Mouse (Mus musculus): ENCODE measurements around the gene Maz. TPM values are rescaled to one million over a fixed set of nuclear protein-coding genes. Genes with fewer than 3 reads are reported as not detected.
A peak's percentile ranks its signal among the peaks of the same experiment; 100 is the strongest.

The Maz gene
- polyA plus RNA-seq, 1 experiment from 2014 or later: 21.3 TPM

- 19% methylated on average over 14 of the region's 14 CpGs for WGBS
- Histone ChIP-seq H3K27me3 (ENCODE audit: control insufficient read depth, insufficient read depth, low read length) (no peaks in the 10 kb centered on the region), H3K9ac (ENCODE audit: low read length) (peak overlapping the region; percentile 98), H3K36me3 (ENCODE audit: control insufficient read depth, insufficient read depth, low read length) (peaks cover 14% of the 10 kb centered on the region; the same call in 1 of the 2 replicates), H3K27ac (replicated peaks) (peak overlapping the region; percentile 98), H3K9me3 (ENCODE audit: control insufficient read depth, low read length) (no peaks in the 10 kb centered on the region), H3K4me1 (replicated peaks; ENCODE audit: control insufficient read depth, insufficient read depth) (0 out of 2 replicates have a peak, but pooled peaks cover 4% of the 10 kb centered on the region), H3K4me3 (ENCODE audit: low read depth, low read length) (peak overlapping the region; percentile 99), H3K4me2 (replicated peaks; ENCODE audit: low read depth) (peak overlapping the region; percentile 90)
- TF ChIP-seq CTCF (IDR thresholded peaks at IDR 0.05; ENCODE audit: low read depth): no peak
- TF ChIP-seq EP300 (optimal IDR thresholded peaks at IDR 0.05): no peak
- DNase-seq (ENCODE audit: low spot score) (peak; percentile 28), ATAC-seq (ENCODE audit: low FRiP score, low TSS enrichment) (peak; percentile 24; the same call in 1 of the 2 replicates)
Measured at GRCm38 (mm10) chr7:126976878-126977459, 49.9 kb downstream of the Maz start.

- Histone ChIP-seq H3K27ac (replicated peaks) (peak within 1 kb of the TSS; percentile 98), H3K9me3 (ENCODE audit: control insufficient read depth, low read length) (no peaks in the 10 kb centered on the region), H3K4me2 (replicated peaks; ENCODE audit: low read depth) (peak within 1 kb of the TSS; percentile 90), H3K4me1 (replicated peaks; ENCODE audit: control insufficient read depth, insufficient read depth) (0 out of 2 replicates have a peak, but pooled peaks cover 4% of the 10 kb centered on the region), H3K36me3 (ENCODE audit: control insufficient read depth, insufficient read depth, low read length) (peaks cover 11% of the 10 kb centered on the region; the same call in 1 of the 2 replicates), H3K27me3 (ENCODE audit: control insufficient read depth, insufficient read depth, low read length) (no peaks in the 10 kb centered on the region), H3K4me3 (ENCODE audit: low read depth, low read length) (peak within 1 kb of the TSS; percentile 99), H3K9ac (ENCODE audit: low read length) (peak within 1 kb of the TSS; percentile 98)
- DNase-seq (ENCODE audit: low spot score) (peak; percentile 96), ATAC-seq (ENCODE audit: low FRiP score, low TSS enrichment) (peak; percentile 95)
- under 1% methylated on average over 54 of the region's 55 CpGs for WGBS
- TF ChIP-seq CTCF (IDR thresholded peaks at IDR 0.05; ENCODE audit: low read depth): peak; percentile 99
- TF ChIP-seq EP300 (optimal IDR thresholded peaks at IDR 0.05): peak; percentile 70
Measured at GRCm38 (mm10) chr7:126975950-126976866, 50.6 kb downstream of the Maz start, which contains the start of gene Cdiptos. Gene Cdiptos, minus strand, starts transcription at chr7:126976098.

GRCm38 (mm10) chr7:126975893-126975949 lies 51.1 kb downstream of the Maz start, which contains the start of gene Cdipt:
Gene Cdipt, plus strand, starts transcription at chr7:126975914.
- Histone ChIP-seq H3K4me2 (replicated peaks; ENCODE audit: low read depth) (peak within 1 kb of the TSS; percentile 90), H3K4me3 (ENCODE audit: low read depth, low read length) (peak within 1 kb of the TSS; percentile 99), H3K9ac (ENCODE audit: low read length) (peak within 1 kb of the TSS; percentile 98), H3K27me3 (ENCODE audit: control insufficient read depth, insufficient read depth, low read length) (no peaks in the 10 kb centered on the region), H3K4me1 (replicated peaks; ENCODE audit: control insufficient read depth, insufficient read depth) (0 out of 2 replicates have a peak, but pooled peaks cover 4% of the 10 kb centered on the region), H3K9me3 (ENCODE audit: control insufficient read depth, low read length) (no peaks in the 10 kb centered on the region), H3K27ac (replicated peaks) (peak within 1 kb of the TSS; percentile 98), H3K36me3 (ENCODE audit: control insufficient read depth, insufficient read depth, low read length) (peaks cover 11% of the 10 kb centered on the region; the same call in 1 of the 2 replicates)
- no peak for DNase-seq (ENCODE audit: low spot score)
- TF ChIP-seq CTCF (IDR thresholded peaks at IDR 0.05; ENCODE audit: low read depth) (no peak), EP300 (optimal IDR thresholded peaks at IDR 0.05) (no peak)
- ATAC-seq (ENCODE audit: low FRiP score, low TSS enrichment): no peak
- 0% methylated on average over 1 of the region's 1 CpGs for WGBS

- ATAC-seq (ENCODE audit: low FRiP score, low TSS enrichment): no peak
- H3K27ac ChIP-seq (replicated peaks): peak overlapping the region; percentile 61; the same call in 1 of the 2 replicates
- H3K4me2 ChIP-seq (replicated peaks; ENCODE audit: low read depth): peak overlapping the region; percentile 90
- peaks cover 11% of the 10 kb centered on the region; the same call in 1 of the 2 replicates for H3K36me3 ChIP-seq (ENCODE audit: control insufficient read depth, insufficient read depth, low read length)
- H3K4me1 ChIP-seq (replicated peaks; ENCODE audit: control insufficient read depth, insufficient read depth): 0 out of 2 replicates have a peak, but pooled peaks cover 4% of the 10 kb centered on the region
- WGBS: 9% methylated on average over 8 of the region's 8 CpGs
- H3K27me3 ChIP-seq (ENCODE audit: control insufficient read depth, insufficient read depth, low read length): no peaks in the 10 kb centered on the region
- TF ChIP-seq EP300 (optimal IDR thresholded peaks at IDR 0.05) (no peak), CTCF (IDR thresholded peaks at IDR 0.05; ENCODE audit: low read depth) (no peak)
- H3K9ac ChIP-seq (ENCODE audit: low read length): peak overlapping the region; percentile 98
- H3K9me3 ChIP-seq (ENCODE audit: control insufficient read depth, low read length): no peaks in the 10 kb centered on the region
- DNase-seq (ENCODE audit: low spot score): no peak
- H3K4me3 ChIP-seq (ENCODE audit: low read depth, low read length): peak overlapping the region; percentile 99
Measured at GRCm38 (mm10) chr7:126975493-126975892, 51.3 kb downstream of the Maz start.

Small RNA genes within 50 kb of the gene (microRNA-seq; reads per million reads assigned to microRNA genes)
- not detected for gene Gm44343

Other genes with a start within 250 kb of the Maz start
- 0.08 and 0.18 TPM in 2 replicates for gene Tbx6, start 245.6 kb downstream of the Maz start, polyA plus RNA-seq (2015; fragmentation: Nextera tagmentation; extraction: Ambion mirVana)
- gene Ppp4c, start 234.5 kb downstream of the Maz start, polyA plus RNA-seq (2015; fragmentation: Nextera tagmentation; extraction: Ambion mirVana): 118 and 122 TPM in 2 replicates
- 0.57 and 0.59 TPM in 2 replicates for gene Fam57b, start 229.4 kb downstream of the Maz start, polyA plus RNA-seq (2015; fragmentation: Nextera tagmentation; extraction: Ambion mirVana)
- gene 4930451I11Rik, start 195.4 kb downstream of the Maz start, polyA plus RNA-seq (2015; fragmentation: Nextera tagmentation; extraction: Ambion mirVana): not detected in 2 replicates
- 0.15 and 0.41 TPM in 2 replicates for gene Doc2a, start 179.6 kb downstream of the Maz start, polyA plus RNA-seq (2015; fragmentation: Nextera tagmentation; extraction: Ambion mirVana)
- 5.7 and 7.6 TPM in 2 replicates for gene Hirip3, start 165.1 kb downstream of the Maz start, polyA plus RNA-seq (2015; fragmentation: Nextera tagmentation; extraction: Ambion mirVana)
- gene Ino80e, start 164.7 kb downstream of the Maz start, polyA plus RNA-seq (2015; fragmentation: Nextera tagmentation; extraction: Ambion mirVana): 31.0 and 34.4 TPM in 2 replicates
- gene Taok2, start 142.3 kb downstream of the Maz start, polyA plus RNA-seq (2015; fragmentation: Nextera tagmentation; extraction: Ambion mirVana): 13.9 TPM in 2 replicates
- 32.9 and 36.3 TPM in 2 replicates for gene Tmem219, start 104.1 kb downstream of the Maz start, polyA plus RNA-seq (2015; fragmentation: Nextera tagmentation; extraction: Ambion mirVana)
- gene Kctd13, start 98.2 kb downstream of the Maz start, polyA plus RNA-seq (2015; fragmentation: Nextera tagmentation; extraction: Ambion mirVana): 9.7 and 10.2 TPM in 2 replicates
- 0.28 and 0.40 TPM in 2 replicates for gene Asphd1, start 77.5 kb downstream of the Maz start, polyA plus RNA-seq (2015; fragmentation: Nextera tagmentation; extraction: Ambion mirVana)
- gene Sez6l2, start 76.5 kb downstream of the Maz start, polyA plus RNA-seq (2015; fragmentation: Nextera tagmentation; extraction: Ambion mirVana): 1.5 and 1.6 TPM in 2 replicates
- 79.3 and 80.4 TPM in 2 replicates for gene Cdipt, start 51.1 kb downstream of the Maz start, polyA plus RNA-seq (2015; fragmentation: Nextera tagmentation; extraction: Ambion mirVana)
- gene Cdiptos, start 50.9 kb downstream of the Maz start, polyA plus RNA-seq (2015; fragmentation: Nextera tagmentation; extraction: Ambion mirVana): 1.5 and 1.7 TPM in 2 replicates
- 49.5 and 50.0 TPM in 2 replicates for gene Mvp, start 12.4 kb downstream of the Maz start, polyA plus RNA-seq (2015; fragmentation: Nextera tagmentation; extraction: Ambion mirVana)
- 0.42 TPM in 1 of 2 replicates, not detected in the other for gene Pagr1b, start 10.6 kb downstream of the Maz start, polyA plus RNA-seq (2015; fragmentation: Nextera tagmentation; extraction: Ambion mirVana)
- gene Pagr1a, start 9.7 kb downstream of the Maz start, polyA plus RNA-seq (2015; fragmentation: Nextera tagmentation; extraction: Ambion mirVana): 8.7 and 25.1 TPM in 2 replicates
- 12.0 and 27.5 TPM in 2 replicates for gene Gm42742, start 5.9 kb downstream of the Maz start, polyA plus RNA-seq (2015; fragmentation: Nextera tagmentation; extraction: Ambion mirVana)
- gene Prrt2, start 5.8 kb downstream of the Maz start, polyA plus RNA-seq (2015; fragmentation: Nextera tagmentation; extraction: Ambion mirVana): 1.7 and 2.9 TPM in 2 replicates
- gene Kif22, start 15.4 kb upstream of the Maz start, polyA plus RNA-seq (2015; fragmentation: Nextera tagmentation; extraction: Ambion mirVana): 20.8 and 24.4 TPM in 2 replicates
- 1.8 and 2.0 TPM in 2 replicates for gene Zg16, start 60.3 kb upstream of the Maz start, polyA plus RNA-seq (2015; fragmentation: Nextera tagmentation; extraction: Ambion mirVana)
- gene AI467606, start 64.3 kb upstream of the Maz start, polyA plus RNA-seq (2015; fragmentation: Nextera tagmentation; extraction: Ambion mirVana): 4.0 and 4.1 TPM in 2 replicates
- 0.89 and 1.4 TPM in 2 replicates for gene Qprt, start 95.2 kb upstream of the Maz start, polyA plus RNA-seq (2015; fragmentation: Nextera tagmentation; extraction: Ambion mirVana)
- 0.21 and 0.22 TPM in 2 replicates for gene Spn, start 110.8 kb upstream of the Maz start, polyA plus RNA-seq (2015; fragmentation: Nextera tagmentation; extraction: Ambion mirVana)
- gene Cd2bp2, start 169.0 kb upstream of the Maz start, polyA plus RNA-seq (2015; fragmentation: Nextera tagmentation; extraction: Ambion mirVana): 22.8 and 25.2 TPM in 2 replicates
- gene Tbc1d10b, start 181.4 kb upstream of the Maz start, polyA plus RNA-seq (2015; fragmentation: Nextera tagmentation; extraction: Ambion mirVana): 11.7 and 12.1 TPM in 2 replicates
- 11.7 and 15.9 TPM in 2 replicates for gene Mylpf, start 181.9 kb upstream of the Maz start, polyA plus RNA-seq (2015; fragmentation: Nextera tagmentation; extraction: Ambion mirVana)
- gene Zfp553, start 206.0 kb upstream of the Maz start, polyA plus RNA-seq (2015; fragmentation: Nextera tagmentation; extraction: Ambion mirVana): 11.4 and 12.2 TPM in 2 replicates
- gene Sept1, start 206.1 kb upstream of the Maz start, polyA plus RNA-seq (2015; fragmentation: Nextera tagmentation; extraction: Ambion mirVana): 7.0 and 7.9 TPM in 2 replicates
- gene Zfp771, start 217.2 kb upstream of the Maz start, polyA plus RNA-seq (2015; fragmentation: Nextera tagmentation; extraction: Ambion mirVana): 27.3 and 29.6 TPM in 2 replicates
- gene Dctpp1, start 233.7 kb upstream of the Maz start, polyA plus RNA-seq (2015; fragmentation: Nextera tagmentation; extraction: Ambion mirVana): 79.8 and 84.5 TPM in 2 replicates
- gene Sephs2, start 247.0 kb upstream of the Maz start, polyA plus RNA-seq (2015; fragmentation: Nextera tagmentation; extraction: Ambion mirVana): 113 and 115 TPM in 2 replicates

Data from stomach, postnatal 0 days (tissue).